Mouse (Mus musculus) lung, postnatal 36 days (tissue): ENCODE results near the gene Pgap1.
A peak's percentile ranks its signal among the peaks of the same experiment; 100 is the strongest.

ENCODE experiments used
- DNase-seq: peaks from one replicate; pipeline ENCODE4 v3.0.0; 2022; ENCODE audit warnings: mixed read lengths

Gene Pgap1

DNA sequence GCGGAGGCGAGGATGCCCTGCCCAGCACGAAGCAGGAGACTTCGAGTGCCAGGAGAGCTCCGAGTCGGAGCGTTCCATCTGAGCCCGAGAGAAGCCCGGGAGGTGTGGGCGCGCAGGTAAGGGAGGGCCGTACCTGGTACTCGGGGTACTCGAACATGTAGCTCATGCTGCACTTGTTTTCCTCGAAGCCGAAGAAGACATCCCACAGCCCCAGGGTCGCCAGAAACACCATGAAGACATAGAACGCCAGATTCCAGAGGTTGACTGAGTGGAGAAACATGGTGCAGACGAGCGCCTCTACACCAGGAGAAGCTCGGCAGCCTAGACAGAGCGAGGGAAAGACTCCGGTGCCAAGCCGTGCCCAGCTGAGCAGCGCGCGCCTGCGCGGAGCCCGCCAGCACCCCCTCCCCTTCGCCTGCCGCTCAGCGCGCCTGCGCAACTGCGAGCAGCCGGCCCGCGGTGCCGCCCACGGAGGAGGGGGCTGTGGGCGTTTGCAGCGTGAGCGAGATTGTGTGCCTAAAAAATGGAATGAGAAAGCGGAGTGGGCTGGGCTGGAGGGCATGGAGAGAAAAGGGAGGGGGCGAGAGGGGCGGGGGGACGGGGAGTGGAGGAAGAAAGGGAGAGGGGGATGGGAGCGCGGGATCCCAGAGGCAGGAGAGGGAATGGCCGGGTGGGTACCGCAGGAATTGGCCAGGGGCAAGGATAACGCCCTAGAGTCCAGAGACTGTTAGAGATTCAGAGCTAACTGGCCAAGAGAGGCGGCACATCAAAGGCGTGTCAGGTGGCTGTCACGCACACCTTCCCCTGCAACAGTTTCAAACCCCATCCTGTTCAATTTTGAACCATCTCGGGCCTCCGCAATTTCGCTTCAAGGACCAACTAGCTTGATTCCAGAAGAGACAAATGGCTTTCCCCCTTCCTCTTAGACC lies at the start of gene Pgap1:
Pgap1 (minus strand) TSS at position 384 of the 929 bp plus-strand sequence.
- peak; percentile 90 for DNase-seq

DNA sequence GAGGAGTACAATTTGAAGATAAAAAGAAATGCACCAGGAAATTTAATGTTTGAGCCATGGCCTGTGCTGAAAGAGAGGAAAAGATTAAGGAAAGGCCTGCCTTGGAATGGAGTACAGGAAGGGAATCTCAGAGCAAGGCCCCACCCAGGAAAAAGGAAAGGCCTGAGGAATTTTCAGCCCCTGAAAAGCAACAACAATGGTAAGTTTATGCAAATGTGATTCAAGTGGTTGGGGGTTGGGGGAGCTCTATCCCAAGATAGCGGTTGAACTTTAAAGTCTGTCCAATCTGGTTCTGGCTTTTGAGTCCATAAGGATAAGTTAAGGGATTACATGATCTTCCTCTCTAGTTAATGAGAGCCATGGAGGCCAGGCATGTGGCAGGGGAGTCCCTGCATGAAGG lies 49.5 kb upstream of the Pgap1 start:
- no peak for DNase-seq

DNA sequence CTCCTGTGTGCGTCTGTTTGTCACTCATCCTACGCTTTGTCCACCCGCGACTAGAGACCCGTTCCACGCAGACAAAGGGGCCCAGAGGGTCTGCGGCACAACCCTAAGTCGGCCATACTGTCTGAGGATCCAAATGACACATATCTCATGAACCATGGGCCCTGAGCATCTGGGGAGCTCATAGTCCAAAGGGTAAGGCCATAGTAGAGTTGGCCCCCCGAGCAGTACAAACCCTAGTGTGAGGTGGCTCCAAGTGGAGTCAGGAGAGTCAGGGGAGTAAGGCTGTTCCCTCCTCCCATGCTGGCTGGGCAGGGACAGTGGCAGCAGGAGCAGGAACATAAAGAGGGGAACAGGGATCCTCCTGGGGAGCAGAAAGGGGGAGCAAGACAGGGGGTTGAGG lies 44.2 kb upstream of the Pgap1 start:
- no peak for DNase-seq

DNA sequence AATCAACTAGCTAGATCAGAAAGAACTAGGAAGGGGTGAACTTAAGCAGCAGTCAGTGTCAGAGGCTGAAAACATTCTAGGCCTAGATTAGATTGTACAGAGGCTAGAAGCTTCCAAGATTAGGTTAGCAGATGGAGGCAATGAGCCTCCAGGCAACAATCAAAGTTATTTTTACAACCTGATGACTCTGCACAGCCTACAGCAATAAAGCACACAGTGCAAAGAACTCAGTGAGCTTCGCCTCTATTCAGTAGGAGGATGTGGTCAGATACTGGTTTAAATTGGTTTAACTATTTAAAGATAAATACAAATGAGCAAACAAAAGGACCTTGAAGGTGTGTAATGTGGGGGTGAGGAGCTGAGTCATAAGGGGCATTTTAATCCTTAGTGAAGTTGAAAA lies 42.8 kb upstream of the Pgap1 start:
- no peak for DNase-seq

GRCm38 (mm10) chr1:54597594-54598217 lies 40.2 kb upstream of the Pgap1 start:
- DNase-seq = no peak

DNA sequence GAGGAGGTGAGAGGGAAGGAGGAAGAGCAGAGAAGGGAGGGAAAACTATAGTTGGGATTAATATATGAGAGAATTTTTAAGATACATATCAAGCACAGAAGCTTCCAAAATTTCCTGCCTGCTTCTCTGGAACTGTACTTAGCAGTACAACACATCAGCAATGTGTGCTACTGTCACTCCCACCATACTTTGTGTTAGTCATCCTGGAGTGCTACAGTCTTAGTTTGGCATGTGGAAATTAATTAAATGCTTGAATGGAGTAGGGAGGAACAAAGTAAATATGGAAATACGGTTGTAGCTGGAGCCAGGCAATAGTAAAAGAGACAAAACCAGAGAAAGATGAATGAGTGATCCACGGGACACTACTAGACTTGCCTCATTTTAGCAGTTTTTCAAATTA lies 38.7 kb upstream of the Pgap1 start:
- no peak for DNase-seq

DNA sequence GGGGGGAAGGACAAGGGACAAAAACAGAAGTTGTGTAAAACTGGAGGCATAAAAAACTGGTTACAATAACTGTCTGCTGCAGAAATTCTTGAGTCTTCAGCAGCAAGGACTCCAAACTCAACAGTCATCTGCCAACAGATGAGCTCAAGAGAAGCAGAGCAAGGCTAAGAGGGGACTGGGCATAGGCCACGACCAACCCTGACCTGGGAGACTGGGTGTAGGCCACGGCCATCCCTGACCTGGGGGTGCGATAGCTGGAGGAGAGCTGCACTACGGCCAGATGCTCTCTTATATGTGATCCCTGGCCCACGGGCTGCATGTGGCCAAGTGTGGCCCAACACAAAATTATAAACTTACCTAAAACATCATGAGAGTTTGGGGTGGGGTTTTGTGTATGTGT lies 29.6 kb upstream of the Pgap1 start:
- no peak for DNase-seq

- no peak for DNase-seq
Measured at GRCm38 (mm10) chr1:54585971-54586555, 28.6 kb upstream of the Pgap1 start.

DNA sequence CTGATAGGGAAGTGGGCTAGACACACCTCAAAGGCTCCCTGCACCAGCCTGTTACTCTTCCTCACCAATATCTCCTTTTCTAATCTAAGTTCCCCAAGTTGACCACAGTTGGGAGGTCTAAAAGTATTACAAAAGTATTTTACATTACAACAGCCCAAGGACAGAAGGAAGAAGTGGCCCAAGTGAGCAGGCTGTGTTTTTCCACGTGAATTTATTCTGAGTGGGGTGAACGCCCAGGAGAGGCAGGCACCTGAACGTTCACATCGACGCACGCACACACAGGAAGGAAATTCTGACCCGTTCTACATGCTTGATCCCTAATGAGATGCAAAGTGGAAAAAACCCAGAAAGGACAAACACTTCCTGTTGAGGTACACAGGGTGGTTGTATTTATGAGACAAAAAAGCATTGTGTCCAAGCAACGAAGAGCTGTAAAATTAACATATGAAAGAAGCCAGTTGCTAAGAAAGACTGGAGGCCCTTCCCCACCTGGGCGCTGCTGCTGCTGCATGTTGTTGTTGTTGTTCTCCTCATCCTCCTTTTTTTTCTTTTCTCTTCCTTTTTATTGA lies 27.9 kb upstream of the Pgap1 start:
- DNase-seq = peak; percentile 48

DNA sequence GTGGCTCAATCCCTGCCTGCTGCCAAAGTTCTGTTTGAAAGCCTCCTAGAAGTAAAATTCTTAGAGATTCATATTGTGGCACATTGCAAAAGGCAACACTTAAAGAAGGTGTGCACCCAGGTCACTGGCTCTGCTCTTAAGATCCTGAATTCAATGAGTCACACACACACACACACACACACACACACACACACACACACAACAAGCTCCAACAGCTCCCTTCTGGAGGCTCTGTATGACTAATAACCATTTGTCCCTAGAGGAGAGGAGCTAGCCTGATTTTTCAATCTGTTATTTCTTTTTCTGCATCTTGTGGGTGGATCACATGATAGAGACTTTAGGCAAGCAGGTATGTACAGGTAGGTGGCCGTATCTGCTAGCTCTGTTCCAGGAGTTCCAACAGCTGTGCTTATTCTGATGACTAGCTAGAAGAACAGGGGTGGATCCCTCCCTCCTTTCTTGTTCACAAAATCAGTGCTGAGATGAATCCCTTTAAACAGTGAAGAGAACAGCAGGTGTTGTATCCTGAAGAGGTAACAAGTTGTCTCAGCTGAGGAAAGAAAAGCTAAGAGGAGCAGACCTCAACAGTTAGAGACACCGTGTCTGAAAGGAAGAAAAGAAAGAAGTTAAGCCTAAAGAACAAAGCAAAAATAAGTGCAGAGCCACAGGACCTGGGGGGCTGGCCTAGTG lies 27.2 kb upstream of the Pgap1 start:
- no peak for DNase-seq

GRCm38 (mm10) chr1:54578358-54579184 lies 21.1 kb upstream of the Pgap1 start:
- peak; percentile 17 for DNase-seq

- DNase-seq = no peak
Measured at GRCm38 (mm10) chr1:54569102-54569501, 11.6 kb upstream of the Pgap1 start.

GRCm38 (mm10) chr1:54563923-54564322 lies 6.4 kb upstream of the Pgap1 start:
- peak; percentile 21 for DNase-seq

DNA sequence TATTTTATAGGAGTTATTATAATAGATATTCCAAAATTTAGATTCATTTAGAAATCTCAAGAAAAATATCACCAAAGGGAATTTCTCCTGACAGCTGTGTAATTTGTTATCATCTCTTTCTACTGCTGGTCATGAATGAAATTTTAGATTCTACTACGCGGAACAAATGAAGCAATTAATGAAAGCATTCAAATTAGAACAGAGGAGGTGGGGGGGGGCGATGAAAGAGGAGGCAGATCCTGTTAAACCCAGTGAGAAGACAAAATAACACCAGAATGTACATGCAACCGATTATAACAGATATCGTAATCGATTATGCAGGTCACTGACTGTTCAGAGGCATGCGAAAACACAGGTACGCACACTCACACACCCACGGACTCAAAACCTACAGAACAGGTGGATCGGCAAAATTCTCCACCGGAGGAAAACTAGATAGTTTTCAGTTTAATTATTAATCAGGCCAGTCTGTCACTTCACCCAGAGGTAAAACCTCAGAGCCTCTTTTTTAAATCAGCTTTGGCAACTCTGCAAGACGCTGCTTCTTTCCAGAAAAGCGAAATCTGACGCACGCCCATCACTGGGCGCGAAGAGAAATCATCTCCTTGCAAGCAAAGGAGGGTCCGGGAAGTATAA lies 780 bp downstream of the Pgap1 start:
- DNase-seq = peak; percentile 7

- peak; percentile 28 for DNase-seq
Measured at GRCm38 (mm10) chr1:54555364-54556140, 1.9 kb downstream of the Pgap1 start.

- no peak for DNase-seq
Measured at GRCm38 (mm10) chr1:54552621-54553020, 4.9 kb downstream of the Pgap1 start.

DNA sequence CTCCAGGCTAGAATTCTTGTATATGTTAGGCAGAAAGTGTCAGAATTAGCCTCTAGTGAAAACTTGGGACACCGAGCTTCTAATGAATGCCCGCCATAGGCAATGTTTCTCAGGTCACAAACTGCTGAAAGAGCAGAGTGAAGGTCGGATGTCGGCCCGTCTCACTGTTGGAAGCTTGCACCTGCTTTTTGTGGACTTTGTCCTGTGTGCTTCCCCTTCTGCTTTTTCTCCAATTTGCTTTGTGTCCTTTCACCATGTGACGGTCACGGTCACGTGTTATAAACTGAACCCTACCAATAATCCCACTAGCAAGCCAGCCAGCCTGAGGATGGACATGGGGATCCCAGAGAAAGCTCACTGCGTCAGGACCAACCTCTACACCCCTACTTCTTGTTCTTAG lies 12.3 kb downstream of the Pgap1 start:
- DNase-seq = no peak

DNA sequence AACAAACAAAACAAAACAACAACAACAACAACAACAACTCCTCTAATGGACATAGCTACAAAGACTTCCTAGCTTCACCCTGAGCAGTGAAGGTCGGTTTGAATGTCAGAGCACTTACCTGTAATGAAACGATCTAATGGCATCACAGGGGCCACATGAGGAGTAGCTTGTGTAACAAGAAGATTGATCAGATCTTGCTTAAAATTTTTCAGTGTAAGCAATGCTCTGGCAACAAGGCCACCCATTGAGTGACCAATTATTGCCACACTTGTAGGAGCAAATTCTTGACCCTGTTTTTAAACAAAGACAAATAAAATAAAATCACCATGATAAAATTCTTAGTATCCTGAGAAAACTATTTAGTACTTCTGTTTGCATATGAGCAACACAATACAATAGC lies 14.6 kb downstream of the Pgap1 start:
- DNase-seq = no peak

DNA sequence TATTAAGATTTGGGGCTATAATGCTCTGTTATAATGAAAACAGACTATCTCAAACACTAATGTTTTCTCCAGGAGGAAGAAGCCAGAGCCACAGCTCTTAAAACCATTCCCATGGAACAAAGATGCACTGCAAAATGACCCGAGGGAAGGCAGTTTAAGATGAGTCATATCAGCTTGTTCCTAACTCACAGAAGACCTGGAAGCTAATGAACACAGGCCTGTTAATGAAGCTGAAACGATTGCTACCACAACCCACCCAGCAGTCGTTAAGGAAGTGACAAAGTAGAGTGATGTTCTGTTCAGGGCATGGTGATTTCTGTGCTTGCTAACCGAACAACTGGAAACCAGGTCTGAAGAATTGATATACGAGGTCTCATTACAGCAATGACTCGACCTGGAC lies 26.3 kb downstream of the Pgap1 start:
- DNase-seq = no peak

DNA sequence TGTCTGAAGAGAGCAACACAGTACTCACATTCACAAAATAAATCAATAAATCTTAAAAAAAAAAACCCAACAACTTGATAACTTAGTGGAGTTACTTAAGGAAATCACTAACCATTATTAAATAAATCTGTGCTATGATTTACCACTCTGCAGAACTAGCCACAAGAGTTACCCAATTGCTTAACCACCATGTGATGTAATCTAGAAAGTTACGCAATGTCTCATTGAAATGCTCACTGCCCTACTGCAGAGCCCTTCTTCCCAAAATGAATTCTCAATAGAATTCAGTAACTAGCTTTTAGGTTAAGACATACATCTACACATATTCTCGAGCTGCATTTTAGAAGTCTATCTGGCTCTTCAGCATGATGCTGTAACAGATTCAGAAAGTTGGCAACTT lies 33.8 kb downstream of the Pgap1 start:
- peak; percentile 81 for DNase-seq
